Mouse (Mus musculus) frontal cortex, postnatal 10 days (tissue): Measurements from ENCODE around the gene Npcd.

Source experiments
- DNase-seq, 2 experiments: peaks; one replicate each; pipeline ENCODE4 v3.0.0; 2022; ENCODE audit warnings: low spot score in 2 of 2, mixed read lengths in 1 of 2

The Npcd gene

GRCm38 (mm10) chr15:79803533-79804351 is 30.3 kb downstream of the Npcd start:
- no peak for DNase-seq

GRCm38 (mm10) chr15:79802304-79802703 is 31.7 kb downstream of the Npcd start:
- no peak for DNase-seq

GRCm38 (mm10) chr15:79801646-79802045 is 32.4 kb downstream of the Npcd start:
- DNase-seq = no peak

- DNase-seq = no peak
Observed at GRCm38 (mm10) chr15:79800701-79801100, 33.3 kb downstream of the Npcd start.

- DNase-seq = no peak
Observed at GRCm38 (mm10) chr15:79798591-79798990, 35.4 kb downstream of the Npcd start.

GRCm38 (mm10) chr15:79797680-79798079 is 36.4 kb downstream of the Npcd start:
- no peak for DNase-seq

- DNase-seq = no peak
Observed at GRCm38 (mm10) chr15:79797096-79797495, 36.9 kb downstream of the Npcd start.

- DNase-seq = peak in 1 of 2 experiments; percentile 63
Observed at GRCm38 (mm10) chr15:79796256-79796655, 37.8 kb downstream of the Npcd start.

- DNase-seq = no peak
Observed at GRCm38 (mm10) chr15:79794173-79794572, 39.9 kb downstream of the Npcd start.

- DNase-seq = no peak
Observed at GRCm38 (mm10) chr15:79793076-79793475, 41.0 kb downstream of the Npcd start.

GRCm38 (mm10) chr15:79792455-79792854 is 41.6 kb downstream of the Npcd start:
- DNase-seq = no peak

- no peak for DNase-seq
Observed at GRCm38 (mm10) chr15:79791502-79791901, 42.5 kb downstream of the Npcd start.

- DNase-seq = no peak
Observed at GRCm38 (mm10) chr15:79790905-79791304, 43.1 kb downstream of the Npcd start.

- DNase-seq = no peak
Observed at GRCm38 (mm10) chr15:79790111-79790510, 43.9 kb downstream of the Npcd start.

GRCm38 (mm10) chr15:79787815-79788214 is 46.2 kb downstream of the Npcd start:
- DNase-seq = no peak

GRCm38 (mm10) chr15:79785056-79785455 is 49.0 kb downstream of the Npcd start:
- DNase-seq = peak in 1 of 2 experiments; percentile 6

- no peak for DNase-seq
Observed at GRCm38 (mm10) chr15:79777749-79778148, 56.3 kb downstream of the Npcd start, which contains the start of gene Dnal4. Gene Dnal4 (minus strand): TSS chr15:79777849.

- DNase-seq = no peak
Observed at GRCm38 (mm10) chr15:79775662-79776061, 58.4 kb downstream of the Npcd start.

- DNase-seq = peak; percentile 96
Observed at GRCm38 (mm10) chr15:79774117-79775027, 59.7 kb downstream of the Npcd start.

- peak in 1 of 2 experiments; percentile 60 for DNase-seq
Observed at GRCm38 (mm10) chr15:79770629-79771240, 63.3 kb downstream of the Npcd start.

- DNase-seq = no peak
Observed at GRCm38 (mm10) chr15:79768302-79768701, 65.7 kb downstream of the Npcd start.
